Mouse (Mus musculus): Measurements from ENCODE around the gene Tnni1.

- TF ChIP-seq POLR2A (IDR thresholded peaks at IDR 0.05; ENCODE audit: insufficient read length, low read depth), result no peak
- TF ChIP-seq E2F4 (IDR thresholded peaks at IDR 0.05; ENCODE audit: insufficient read depth), result no peak
- TF ChIP-seq TCF12 (IDR thresholded peaks at IDR 0.05; ENCODE audit: insufficient read depth, poor library complexity, severe bottlenecking), result peak; percentile 66
- no peak for TF ChIP-seq USF1 (IDR thresholded peaks at IDR 0.05; ENCODE audit: low read depth)
- TF ChIP-seq CEBPB (IDR thresholded peaks at IDR 0.05; ENCODE audit: insufficient read depth, poor library complexity, severe bottlenecking), result no peak
- TF ChIP-seq MAX (IDR thresholded peaks at IDR 0.05; ENCODE audit: low read depth), result no peak
- TF ChIP-seq MYOD1 (IDR thresholded peaks at IDR 0.05; ENCODE audit: control insufficient read depth in 1 of 3, insufficient read length in 2 of 3, low read depth in 2 of 3), result peak in 2 of 3 experiments; percentile 67 to 82
- peak in 2 of 3 experiments; percentile 2 to 71 for TF ChIP-seq MYOG (IDR thresholded peaks at IDR 0.05; ENCODE audit: control insufficient read depth in 1 of 3, insufficient read depth in 1 of 3, insufficient read length in 2 of 3, low read depth in 2 of 3)
- TF ChIP-seq POLR2AphosphoS2 (IDR thresholded peaks at IDR 0.05; ENCODE audit: insufficient read length, low read depth), result no peak
- no peak for TF ChIP-seq REST (IDR thresholded peaks at IDR 0.05; ENCODE audit: insufficient read depth, insufficient read length)
Measured at GRCm38 (mm10) chr1:135798492-135798891, 19.3 kb downstream of the Tnni1 start.

All from myocyte (in vitro differentiated cells).